Mouse (Mus musculus) hematopoietic stem cell, adult 5-6 weeks (primary cell): Measurements from ENCODE around the gene Pkd1l3. TPM values are rescaled to one million over a fixed set of nuclear protein-coding genes. Genes with fewer than 3 reads are reported as not detected.
A peak's percentile ranks its signal among the peaks of the same experiment; 100 is the strongest.

Source experiments
- ATAC-seq, 2 experiments: fragments of 125-278 bp in 1 of 2; replicated peaks in 1 of 2; 2 replicates each; pipeline ENCODE4 v1.8.0; 2016 to 2017; ENCODE audit warnings: inconsistent platforms in 2 of 2, mild to moderate bottlenecking in 2 of 2, moderate number of reproducible peaks in 2 of 2, low read depth in 1 of 2, moderate TSS enrichment in 1 of 2; ENCODE audit not compliant: low FRiP score in 2 of 2, poor library complexity in 2 of 2, severe bottlenecking in 2 of 2, insufficient read depth in 1 of 2, low TSS enrichment in 1 of 2
- total RNA-seq: library from RNA; stranded (forward); fragments of 172-1452, 232-1000 nt; gene quantifications from 2 replicates; pipeline ENCODE4 v1.2.3, GENCODE M21; 2017

The Pkd1l3 gene
- total RNA-seq, 1 experiment from 2014 or later: 0.55 TPM

DNA sequence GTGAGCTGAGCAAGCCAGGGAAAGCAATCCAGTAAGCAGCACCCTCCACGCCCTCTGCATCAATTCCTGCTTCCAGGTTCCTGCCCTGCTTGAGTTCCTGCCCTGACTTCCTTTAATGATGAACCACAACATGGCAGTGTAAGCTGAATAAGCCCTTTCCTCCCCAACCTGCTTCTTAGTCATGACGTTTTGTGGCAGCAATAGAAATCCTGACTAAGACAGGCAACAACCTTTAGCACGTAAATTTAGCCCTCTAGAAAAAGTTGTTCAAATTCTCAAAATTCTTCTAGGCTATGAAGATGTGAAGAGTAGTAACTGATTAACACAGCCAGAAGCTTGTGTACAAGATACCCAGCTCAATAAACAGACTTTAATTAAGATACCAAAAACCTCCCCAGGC, 67.2 kb downstream of the Pkd1l3 start:
- ATAC-seq: no peak

- peak in 1 of 2 experiments; percentile 48; a peak in 1 of 4 replicates for ATAC-seq
Measured at GRCm38 (mm10) chr8:109682120-109682519, 67.8 kb downstream of the Pkd1l3 start.

DNA sequence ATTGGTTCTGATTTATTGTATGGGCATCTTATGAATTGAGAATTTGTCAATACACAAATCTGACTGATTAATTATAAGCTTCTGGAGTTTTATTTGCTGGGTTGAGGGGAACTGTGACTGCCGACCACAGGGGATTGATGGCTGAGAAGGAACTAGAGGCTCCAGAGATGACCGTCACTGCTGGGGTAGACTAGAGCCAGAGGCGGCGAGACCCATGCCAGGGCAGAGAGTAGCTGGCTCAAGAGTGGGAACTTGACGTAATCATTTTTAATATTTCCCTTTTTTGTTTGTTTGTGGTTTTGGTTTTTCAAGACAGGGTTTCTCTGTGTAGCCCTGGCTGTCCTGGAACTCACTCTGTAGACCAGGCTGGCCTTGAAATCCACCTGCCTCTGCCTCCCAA, 72.9 kb downstream of the Pkd1l3 start:
- no peak; a peak in 1 of 4 replicates for ATAC-seq

DNA sequence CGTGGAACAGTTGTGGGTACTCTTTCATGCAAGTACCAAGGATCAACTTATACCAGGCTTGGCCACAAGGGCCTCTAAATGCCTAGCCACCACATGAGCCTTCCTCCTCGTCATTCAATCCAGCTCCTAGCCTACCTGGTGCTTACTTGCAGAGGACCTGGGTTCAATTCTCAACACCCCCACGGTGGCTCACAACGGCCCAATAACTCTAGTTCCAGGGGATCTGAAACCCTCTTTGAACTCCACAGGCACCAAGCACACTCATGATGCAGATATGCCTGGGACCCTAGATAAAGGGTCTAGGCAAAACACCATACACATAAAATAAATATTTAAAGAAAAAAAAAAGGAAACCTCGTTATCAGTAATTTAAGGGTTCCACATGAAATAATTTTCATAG, 77.5 kb downstream of the Pkd1l3 start:
- peak; percentile 30 to 44; a peak in 2 of 4 replicates for ATAC-seq

DNA sequence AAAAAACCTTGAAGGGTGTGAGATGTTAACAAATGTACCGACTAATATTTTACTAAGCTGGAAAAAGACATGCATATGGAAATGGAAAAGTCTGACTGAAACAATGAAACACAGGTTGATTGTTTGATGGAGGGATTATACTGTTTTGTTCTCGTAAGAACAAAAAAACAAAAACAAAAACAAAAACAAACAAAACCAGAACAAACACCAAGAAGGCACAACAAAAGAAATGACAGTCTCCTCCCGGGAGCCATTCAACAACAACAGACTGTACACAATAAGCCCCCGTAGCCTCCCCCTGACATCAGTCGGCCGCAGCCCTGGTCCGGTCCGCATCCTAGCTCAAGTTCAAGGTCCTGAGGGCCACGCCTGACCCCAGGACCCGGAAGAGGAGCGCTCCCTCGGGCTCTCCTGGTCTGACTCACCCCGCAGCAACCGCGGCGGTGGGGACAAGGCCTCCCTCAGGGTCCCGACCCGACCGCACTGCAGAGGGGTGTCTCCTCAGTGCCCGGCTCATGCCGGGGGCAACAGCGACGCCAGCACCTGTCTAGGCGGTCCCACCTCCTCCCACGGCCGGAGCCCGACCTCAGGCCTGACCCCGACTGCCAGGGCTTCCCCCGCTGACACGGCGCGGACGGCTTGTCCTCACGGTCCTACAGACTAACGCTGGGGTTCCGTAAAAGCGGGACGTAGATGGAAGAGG, 78.3 kb downstream of the Pkd1l3 start:
- peak; percentile 13 to 36 for ATAC-seq

- ATAC-seq: peak; percentile 95 to 96
Measured at GRCm38 (mm10) chr8:109693146-109693900, 79.0 kb downstream of the Pkd1l3 start, which contains the start of gene Ist1. Ist1 (minus strand) TSS chr8:109693260.

GRCm38 (mm10) chr8:109694154-109694553, 79.8 kb downstream of the Pkd1l3 start:
- no peak for ATAC-seq

DNA sequence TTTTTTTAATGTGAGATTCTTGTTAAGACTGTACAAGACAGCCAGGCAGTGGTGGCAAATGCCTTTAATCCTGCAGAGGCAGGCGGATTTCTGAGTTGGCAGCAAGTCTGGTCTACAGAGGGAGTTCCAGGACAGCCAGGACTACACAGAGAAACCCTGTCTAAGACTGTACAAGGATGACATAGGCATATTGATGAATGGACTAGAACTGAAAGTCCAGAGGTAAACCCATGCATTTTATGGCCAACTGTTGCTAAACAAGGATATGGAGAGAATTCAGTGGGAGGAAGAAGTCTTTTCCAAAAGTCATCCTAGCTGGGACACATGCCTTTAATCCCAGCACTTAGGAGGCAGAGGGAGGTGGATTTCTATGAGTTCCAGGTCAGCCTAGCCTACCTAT, 83.4 kb downstream of the Pkd1l3 start:
- no peak for ATAC-seq

DNA sequence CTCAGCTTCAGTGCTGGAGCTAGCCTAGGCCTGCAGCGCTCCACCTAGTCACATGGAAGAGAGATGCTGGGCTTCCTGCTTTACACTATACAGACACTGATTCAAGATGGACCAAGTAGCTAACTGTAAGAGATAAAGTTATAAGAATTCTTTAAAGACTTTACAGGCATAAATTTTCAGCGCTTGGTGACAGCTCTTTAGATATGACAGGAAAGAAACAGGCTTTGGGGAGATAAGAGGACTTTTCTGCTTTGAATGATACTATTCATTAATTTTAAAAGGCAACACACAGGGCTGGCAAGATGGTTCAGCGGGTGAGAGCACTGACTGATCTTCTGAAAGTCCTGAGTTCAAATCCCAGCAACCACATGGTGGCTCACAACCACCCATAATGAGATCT, 84.2 kb downstream of the Pkd1l3 start:
- ATAC-seq: no peak

DNA sequence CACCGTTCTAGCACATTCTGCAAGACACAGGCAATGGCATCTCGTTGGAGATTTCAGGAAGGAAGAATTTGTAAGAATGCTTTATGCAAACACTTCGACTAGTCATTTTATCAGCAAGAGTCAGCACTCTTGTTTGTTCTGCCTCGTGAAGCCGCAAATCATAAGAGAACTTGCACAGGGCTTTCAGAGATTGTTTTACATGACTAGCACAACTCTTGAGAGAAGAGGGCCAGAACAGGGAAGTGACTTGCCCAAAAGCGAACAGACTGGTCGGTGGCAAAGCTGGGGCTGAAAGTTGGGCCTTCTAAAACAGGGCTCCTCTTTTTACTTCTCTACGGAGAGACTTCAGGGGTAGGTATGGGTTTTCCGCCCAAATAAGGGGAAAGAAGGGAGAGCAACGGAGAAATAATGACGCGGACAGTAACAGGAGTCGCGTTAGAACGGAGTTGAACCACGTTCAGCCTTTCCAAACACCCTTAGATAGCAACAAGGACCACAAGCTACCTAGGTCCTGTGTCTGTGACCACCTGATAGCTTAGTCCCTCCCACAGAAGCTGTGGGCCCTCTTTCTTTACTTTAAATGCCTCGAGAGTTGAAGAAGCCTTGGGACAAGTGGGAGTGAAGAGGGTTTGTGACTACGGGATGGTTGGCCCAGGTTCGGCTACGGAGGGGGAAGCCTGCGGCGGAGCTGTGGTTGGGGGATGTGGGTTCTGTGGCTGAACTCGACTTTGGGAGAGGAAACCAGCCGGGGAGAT, 90.4 kb downstream of the Pkd1l3 start:
- peak; percentile 44 to 50 for ATAC-seq

DNA sequence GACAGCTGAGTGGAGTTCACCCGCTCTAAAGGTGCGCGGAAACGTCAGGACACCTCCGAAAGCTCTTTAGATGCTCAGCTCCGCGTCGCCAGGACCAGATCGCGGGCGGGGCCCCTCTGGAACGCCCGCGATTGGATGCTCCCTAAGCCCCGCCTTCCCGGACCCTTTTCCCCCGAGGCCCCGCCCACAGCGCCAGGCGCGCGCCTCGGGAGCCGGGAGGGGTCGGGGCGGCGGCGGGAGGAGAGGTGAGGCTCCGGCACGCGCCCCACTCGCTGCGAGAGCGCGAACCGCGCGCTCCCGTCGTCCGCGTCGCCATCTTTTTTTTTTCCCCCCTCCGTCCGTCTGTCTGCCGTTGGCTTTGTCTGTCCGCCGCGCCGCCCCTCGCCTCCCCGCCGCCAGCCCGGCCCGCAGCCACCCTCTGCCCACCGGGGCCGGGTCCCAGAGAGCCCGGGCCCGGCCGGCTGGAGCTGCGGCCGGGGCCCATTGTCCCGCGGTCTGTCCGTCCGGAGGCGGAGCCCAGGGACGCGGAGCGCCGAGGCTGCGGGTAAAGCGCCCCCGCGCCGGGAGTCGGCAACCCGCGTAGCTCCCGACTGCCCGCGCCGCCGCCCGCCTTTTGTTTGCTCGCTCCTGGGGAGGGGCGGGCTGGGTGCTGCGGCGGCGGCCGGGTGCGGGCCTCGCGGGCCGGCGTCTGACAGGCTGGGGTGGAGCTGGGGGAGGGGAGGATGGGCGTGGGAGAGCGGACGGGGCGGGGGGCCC, 91.2 kb downstream of the Pkd1l3 start, which contains the start of gene Zfp821:
Gene Zfp821 (plus strand): TSS at position 227 of the 756 bp plus-strand sequence.
- peak; percentile 47 to 70; a peak in 3 of 4 replicates for ATAC-seq

DNA sequence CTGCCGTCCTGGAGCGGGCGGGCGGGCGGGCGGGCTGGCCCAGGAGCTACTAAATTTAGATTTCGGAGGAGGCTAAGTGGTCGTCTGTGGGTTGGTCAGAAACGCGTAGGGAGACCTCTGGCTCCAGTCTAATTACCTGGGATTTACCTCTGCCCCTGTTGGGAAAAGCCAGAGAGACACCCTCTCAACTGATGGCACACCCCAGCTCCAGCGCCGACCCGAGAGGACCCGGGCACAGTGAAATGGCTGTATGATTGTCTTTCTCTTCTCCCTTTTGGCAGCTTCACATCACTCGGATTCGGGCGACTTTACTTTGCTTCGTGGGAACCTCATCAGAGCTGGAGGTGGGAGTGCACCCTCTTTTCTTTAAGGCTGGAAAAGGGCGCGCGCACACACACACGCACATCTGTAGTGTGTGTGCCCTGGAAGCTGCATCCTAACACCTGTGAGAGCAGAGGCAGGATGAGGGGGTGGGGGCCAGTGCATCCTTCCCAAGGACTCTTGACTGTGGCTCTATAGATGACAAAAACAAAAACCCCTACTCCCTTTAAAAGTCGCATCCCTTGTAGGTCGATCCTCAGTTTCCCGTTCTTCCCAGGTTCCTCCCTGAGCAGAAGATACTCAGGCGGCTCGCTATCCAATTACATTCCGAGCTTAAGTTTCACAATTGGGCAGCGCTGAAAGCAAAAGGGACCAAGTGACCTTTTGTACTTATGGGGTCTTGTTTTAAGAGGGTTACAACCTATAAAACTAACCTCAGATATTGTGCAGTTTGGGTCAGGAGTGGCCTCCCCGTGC, 92.0 kb downstream of the Pkd1l3 start:
- no peak for ATAC-seq

DNA sequence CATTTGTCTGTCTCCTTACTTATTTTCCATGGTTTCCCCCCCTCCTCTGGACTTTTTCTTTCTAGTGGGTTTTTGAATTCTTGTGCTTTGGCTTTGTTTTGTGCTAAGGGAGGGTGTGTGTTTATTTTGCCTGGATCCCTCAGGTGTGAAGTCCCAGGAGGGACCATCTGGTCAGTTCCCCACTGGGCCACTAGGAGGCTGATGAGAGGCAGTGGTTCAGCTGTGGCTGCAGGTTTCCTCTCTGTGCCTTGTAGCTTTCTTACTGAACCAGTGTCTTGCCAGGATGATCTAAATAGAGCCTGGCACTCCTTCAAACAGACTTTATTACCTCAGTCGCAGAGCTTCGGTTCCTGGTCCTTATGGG, 92.5 kb downstream of the Pkd1l3 start:
- ATAC-seq: peak; percentile 73 to 75

DNA sequence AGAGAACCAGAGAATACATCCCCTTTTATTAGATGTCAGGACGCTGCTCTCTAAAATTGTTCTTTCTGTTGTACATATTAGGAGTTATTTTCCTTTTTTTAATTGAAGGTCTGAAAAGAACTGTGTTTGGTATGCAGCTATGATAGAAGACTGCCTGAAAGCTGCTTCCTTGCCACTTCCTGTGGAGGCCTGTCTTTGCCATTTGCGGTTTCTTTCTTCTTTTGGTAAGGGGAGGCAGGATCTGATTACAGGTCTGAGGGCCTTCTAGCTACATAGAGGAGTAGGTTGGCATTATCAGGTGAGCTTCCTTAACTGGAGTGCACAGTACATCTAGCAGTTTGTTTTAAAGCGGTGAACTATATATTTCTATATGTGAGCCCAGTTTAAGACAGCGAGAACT, 93.6 kb downstream of the Pkd1l3 start:
- ATAC-seq: no peak

GRCm38 (mm10) chr8:109712521-109712920, 98.2 kb downstream of the Pkd1l3 start:
- ATAC-seq: no peak

DNA sequence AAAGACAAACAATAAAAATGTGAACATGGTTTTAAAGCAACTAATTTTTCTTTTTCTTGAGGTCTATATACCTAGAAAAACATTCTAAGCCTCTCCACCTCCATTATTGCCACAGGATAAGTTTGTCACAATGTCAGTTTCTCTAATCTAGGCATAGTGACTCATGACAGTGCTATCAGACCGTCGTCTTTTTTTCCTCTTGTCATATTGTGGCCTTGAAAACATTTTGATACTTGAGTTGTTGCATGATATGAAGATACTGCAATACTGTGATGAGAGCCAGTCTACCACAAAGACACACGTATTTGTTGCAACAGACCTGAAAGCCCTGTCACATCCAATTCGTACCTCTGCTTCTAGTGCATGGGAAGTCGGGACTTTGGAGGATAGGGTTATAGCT, 100.6 kb downstream of the Pkd1l3 start:
- ATAC-seq: no peak
